Mouse (Mus musculus): Measurements from ENCODE around the gene Tie1. TPM values are rescaled to one million over a fixed set of nuclear protein-coding genes. Genes with fewer than 3 reads are reported as not detected.

The Tie1 gene
- total RNA-seq, 2 experiments from 2014 or later, result 11.0 to 14.3 TPM

DNA sequence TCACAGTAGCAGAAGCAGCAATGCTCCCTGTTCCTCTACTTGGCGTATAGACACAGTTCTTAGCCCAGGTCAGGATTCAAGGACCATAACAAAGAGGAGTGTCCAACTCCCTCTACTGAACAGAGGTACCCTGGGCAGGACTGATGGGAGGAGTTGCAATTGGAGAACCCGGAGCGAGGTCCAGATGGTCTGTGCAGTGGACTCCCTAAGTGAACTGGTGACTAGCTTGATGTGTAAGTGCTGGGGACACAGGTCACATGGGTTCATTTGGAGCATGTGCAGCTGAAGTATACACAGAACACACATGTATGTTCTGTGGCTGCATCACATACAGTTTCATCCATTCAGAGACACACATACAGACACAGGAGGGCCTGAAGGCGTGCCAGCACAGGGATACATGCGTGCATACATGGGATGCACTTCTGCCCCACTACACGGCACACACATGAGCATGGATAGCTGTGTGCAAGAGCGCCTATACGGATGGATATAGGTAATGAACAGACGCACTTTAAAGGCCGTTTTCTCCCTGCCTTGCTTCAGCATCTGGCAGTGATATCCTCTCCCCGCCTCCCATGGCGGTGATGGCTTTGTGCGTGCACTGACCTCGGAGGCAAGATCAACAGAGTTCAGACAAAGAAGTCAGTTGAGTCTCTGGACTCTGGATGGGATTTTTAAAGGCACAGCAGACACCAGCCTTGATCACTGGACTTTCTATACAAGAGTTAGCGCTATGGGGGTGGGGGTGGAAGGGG lies 12.9 kb downstream of the Tie1 start:
- DNase-seq (ENCODE audit: low spot score), result no peak

DNA sequence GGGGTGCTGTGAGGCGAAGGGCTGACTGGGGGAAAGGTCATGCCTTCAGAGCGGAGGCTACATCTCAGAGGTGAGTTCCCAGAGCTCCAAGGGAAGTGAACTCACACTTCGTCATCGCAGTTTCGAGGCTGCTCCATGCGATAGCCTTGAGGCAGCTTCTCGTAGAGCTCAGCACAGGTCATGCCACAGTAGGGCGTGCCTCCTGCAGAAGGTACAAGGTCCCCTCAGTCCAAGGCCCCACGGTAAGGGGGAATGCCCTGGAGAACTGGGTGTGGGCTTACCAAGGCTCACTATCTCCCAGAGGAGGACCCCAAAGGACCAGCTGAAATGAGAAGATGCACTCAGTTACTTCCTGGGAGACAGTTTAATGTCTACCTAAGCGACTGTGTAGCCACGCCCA lies 17.2 kb downstream of the Tie1 start:
- no peak for DNase-seq (ENCODE audit: low spot score)

DNA sequence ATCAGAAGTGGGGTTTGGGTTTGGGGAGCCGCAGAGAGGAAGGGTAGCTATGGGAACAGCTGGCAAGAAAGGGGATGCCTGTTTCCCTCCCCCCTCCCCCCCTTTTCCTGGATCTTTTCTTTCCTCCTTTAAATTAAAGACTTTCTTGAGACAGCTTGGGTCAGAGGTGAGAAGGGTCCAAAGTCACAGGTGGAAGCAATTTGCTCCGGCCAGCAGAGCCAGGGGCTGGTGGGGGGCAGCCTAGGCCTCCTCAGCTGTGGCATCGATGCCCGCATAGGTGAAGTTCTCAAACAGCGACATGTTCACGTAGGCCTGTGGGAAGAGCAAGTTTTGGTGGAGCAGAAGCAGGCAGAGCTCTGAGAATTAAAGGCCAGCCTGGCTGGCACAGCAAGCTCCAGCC lies 18.6 kb downstream of the Tie1 start:
- DNase-seq (ENCODE audit: low spot score), result no peak

DNA sequence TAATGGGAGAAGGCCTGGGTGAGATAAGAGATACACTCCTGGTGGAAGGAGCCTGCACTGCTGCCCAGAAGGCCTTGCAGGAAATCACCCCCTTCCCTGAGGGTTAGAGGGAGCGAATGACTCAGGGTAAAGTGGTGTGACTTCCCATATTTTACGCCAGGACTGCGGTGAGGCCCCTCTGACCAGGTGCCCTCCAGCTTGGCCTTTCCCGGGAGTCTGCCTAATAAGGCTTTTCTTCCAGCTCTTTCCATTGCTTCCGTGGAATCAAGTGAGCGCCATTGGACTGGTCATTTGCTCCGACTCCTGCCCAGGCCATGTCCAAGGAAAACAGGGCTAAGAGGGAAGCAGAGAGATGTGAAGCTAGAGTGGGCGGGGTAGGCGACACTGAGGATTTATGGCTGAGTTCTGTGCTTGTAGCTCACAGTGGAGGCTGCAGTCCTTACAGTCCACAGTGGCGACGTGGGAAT lies 24.1 kb downstream of the Tie1 start:
- DNase-seq (ENCODE audit: low spot score), result no peak

DNA sequence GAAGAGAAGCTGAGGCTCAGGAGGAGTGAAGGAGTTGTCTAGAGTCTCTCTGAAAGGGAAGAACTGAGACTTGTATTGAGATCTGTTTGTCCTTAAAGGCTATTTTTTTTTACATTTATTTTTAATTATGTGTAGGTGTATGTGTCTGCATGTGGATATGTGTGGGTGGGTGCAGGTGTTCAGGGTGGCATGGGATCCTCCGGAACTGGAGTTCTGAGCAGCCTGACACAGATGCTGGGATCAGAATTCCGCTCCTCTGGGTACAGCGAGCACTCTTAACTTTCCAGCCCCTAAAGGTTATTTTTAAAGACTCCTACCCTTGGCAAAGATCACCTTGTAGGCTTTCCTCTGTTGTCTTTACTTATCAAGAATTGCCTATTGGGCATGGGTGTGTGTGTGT lies 24.9 kb downstream of the Tie1 start:
- DNase-seq (ENCODE audit: low spot score), result no peak

DNA sequence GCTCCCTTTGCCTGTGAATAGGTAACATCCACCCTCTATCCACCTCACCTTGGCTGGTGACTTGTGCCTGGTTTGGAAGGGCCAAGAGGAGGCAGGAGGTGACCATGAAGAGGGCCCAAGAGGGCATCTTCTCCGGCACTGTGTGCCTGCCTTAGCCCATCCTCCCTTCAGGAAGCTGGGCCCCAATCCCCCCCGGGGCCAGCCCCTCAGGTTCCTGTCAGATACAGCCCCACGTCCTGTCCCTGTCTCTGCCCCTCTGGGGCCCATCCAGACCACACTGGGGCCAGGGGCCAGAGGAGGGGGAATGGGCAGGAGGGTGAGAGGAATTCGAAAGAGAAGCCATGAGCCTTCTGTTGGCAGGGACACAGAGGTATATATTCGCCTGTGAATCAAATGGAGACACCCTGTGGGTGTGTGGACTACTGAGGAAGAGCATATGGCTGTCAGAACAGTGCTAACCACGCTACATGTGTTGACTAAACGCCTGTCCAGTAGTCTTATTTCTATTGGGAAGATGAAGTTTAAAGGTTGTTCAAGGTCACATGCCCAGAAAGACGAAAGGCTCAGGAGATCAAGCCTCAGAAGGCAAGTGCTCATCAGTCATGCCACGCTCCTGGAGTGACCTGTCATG lies 32.4 kb downstream of the Tie1 start, which contains the start of gene Mpl:
Gene Mpl (minus strand): TSS at position 169 of the 631 bp plus-strand sequence.
- DNase-seq (ENCODE audit: low spot score), result no peak

DNA sequence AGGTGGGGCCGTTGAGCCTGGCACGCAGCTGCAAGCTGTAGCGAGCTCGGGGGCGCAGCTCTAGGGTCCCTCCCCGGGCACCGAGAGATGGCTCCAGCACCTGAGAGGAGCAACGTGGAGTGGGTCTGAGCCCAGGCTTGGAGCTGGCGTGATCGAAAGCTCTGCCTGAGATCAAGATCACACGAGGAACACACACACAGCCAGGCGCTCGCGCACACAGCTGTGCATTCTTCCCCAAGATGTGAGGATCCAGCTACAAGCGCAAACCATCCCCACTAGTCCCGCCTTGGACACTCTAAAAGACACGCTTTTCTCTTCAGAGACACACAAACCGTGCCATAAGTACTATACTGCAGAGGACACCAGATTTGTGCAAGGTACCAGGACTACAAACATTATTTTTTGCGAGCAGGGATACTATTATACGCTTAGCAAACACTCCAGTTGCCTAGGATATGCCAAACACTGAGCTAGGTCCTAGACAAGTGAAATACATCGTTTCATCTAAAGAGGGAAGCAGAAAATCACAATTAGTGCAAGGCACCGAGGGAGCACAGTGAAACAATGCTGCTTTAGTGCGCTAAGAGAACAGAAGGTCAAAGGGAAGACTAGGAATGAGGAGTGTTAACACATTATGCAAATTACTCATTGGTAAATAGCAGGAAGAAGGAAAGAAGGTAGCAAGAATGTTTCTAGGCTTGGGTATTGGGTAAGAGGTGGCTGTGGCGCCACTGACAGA lies 43.3 kb downstream of the Tie1 start:
- no peak for DNase-seq (ENCODE audit: low spot score)

DNA sequence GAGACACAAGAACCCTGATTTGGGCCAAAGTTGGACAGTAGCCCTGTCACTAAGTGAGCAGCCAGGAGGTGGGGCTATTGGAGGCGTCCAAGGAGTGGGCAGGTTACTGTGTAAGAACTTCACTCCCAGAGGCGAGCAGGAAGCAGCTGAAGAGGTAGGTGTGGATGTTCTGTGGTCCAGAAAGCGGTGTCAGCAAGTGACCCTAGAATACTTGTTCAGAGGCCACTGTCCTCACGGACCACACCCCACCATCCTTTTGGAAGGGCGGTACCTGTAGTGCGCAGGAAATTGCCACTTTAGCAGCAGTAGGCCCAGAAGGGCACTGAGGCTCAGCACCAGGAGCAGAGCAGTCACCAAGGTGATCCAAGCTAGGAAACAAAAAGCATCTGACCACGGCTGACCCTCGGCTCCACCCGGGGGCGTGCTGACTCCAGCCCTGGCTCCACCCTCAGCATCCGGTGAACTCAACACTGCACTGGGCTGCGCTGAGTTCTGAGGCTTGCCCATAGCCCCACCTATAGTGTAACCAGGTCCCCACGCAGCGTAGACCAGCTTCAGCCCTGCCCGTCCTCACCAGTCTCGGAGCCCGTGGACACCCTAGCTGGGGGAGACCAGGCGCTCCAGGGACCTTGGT lies 44.0 kb downstream of the Tie1 start:
- peak; percentile 32 for DNase-seq (ENCODE audit: low spot score)

DNA sequence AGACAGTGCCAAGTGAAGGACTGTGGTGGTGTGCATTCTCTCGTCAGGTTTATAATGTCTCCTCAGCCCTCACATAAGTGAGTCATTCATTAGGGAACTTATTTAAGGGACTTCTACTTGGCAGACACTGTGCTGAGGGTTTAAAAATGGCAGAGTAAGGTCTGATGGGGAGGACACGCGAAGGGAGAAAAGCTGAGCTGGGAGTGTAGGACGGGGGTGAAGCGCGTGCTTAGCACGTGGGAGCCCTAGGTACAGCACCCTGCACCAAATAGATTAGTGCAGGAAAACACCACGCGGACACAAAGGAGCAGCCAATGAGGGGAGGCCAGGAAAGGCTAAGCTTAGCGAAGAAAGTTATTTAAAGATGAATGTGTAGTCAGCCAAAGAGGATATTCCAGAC lies 44.8 kb downstream of the Tie1 start:
- no peak for DNase-seq (ENCODE audit: low spot score)

DNA sequence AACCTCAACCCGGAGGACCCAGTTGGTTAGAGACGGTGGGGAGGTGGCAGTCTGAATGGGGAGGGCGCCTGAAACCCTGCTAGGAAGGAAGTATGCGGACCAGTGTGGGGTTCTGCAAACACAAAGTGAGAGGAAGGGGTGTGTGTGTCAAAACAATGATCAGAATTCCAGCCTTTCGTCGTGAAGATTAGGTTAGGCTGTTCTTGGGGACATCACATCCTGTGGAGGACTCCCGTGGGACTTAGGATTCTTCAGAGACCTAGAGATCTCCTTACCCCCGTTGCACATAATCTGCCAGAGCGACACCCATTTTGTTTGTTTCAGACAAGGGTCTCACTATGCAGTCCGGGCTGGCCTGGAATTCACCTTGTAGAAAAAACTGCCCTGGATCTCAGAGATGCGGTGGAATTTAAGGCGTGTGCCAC lies 52.0 kb downstream of the Tie1 start:
- no peak for DNase-seq (ENCODE audit: low spot score)

DNA sequence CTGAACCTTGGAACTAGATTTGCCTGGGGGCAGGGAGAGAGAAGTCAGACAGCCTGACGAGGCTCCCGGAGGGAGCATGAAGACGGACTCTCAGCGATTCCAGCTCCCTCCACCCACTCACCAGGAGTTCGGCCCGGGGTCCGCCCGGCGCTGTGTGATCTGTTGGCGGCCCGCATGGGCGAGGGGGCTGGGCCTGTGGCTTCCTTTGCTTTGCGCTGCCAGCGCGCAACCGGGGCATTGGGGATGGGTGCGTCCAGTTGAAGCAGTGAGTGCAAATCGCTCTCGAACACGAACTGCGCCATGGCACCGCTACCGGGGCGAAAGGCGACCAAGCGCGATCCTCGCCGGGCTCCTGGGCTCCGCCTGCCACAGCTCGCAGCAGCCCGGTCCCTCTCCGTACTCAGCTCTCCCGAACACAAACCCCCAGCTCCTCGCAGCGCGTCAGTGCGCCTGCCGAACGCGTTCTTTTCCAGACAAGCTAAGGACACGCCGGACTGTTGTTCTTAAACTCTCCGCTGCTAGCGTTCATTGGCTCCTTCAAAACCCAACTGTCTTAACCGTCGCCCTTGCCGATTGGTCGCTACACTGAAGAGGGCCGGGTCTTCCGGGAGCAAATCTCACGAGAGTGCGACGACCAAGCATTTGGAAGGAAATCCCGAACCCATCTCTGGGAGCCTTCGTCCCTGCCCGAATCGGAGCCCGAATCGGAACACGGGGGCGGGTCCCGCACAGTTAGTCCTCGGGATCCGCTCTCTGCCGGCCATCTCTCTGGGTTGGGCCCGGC lies 52.8 kb downstream of the Tie1 start, which contains the start of gene Cdc20:
Gene Cdc20 (minus strand): TSS at position 533 of the 784 bp plus-strand sequence.
- peak; percentile 86 for DNase-seq (ENCODE audit: low spot score)

DNA sequence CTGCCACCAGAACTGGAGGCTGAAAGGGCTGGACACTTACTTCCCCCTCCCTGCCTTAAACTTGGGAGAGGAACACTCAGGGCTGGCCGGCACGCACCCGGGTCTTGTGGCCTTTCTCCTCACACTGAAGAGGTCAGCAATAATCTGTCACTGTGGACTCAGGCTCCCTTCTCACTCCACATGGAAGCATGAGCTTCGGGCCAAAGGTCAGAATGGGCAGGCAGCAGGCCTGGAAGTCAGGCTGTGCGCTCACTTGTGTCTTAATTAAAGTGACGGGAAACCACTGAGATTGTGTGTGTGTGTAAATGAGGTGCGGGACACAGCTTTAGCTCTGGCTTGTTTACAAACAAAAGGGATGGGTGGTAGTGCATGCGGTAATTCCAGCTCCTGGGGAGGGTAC lies 57.5 kb downstream of the Tie1 start:
- no peak for DNase-seq (ENCODE audit: low spot score)

DNA sequence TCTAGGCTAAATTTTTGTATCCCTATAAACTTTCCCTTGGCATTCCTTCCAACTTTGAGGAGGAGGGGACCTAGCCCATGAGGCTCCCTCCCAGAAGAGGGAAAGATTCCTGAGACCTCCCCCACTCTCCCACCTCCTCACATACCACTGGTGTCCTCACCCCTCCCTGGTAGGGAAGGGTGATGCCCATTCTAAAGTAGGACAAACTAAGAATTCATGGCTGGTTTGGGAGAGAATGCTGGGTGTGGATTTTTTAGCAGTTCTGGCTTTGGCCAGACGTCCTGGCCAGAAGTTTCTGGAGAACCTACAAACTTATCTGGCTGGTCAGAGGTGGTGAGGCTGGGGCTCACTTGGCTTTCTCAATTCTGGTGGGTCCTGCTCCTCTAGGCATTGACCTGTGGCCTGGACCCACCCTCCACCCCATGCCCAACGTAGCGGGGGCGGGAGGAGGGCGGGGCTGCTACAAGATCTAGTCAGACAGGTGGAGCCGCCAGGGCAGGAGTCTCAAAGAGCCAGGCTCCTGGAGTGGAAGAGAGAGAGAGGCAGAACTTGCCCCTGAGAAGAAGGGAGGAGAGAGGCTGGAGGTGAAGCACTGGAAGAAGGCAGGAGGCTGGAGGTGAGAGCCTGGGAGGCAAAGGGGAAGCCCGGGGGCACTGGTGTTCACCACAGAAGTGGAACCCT lies 60.5 kb downstream of the Tie1 start:
- no peak for DNase-seq (ENCODE audit: low spot score)

DNA sequence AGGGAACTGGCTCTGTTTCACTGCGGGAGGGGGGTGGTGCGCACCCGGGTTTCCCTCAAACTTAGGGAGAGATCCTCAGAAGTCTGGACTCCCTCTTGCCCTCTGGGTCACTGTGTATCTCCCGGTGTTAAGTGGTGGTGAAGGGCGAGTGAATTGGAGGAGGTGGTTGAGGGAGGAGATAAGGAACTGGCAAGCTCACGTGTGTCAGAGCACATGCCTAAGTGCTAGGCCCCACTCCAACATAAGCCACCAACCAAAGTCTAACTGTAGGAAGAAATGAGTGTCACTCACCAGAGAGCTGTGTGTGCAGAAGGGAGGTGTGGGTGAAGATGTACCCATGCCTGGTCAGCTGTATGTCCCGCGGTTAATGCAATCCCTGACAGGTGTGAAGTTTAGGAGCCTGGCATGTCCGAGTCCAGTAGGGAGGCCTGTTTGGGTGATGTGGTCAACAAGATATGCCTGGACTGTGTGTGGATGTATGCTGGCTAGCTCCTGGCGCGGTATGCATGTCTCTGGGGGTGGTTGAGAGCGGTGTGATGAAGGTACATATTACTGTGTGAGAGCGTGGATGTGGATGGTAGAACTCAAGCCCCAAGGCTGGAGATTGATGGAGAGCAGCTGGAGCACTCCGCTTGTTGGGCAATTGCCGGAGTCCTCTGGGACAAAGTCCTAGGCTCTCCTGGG lies 61.2 kb downstream of the Tie1 start:
- DNase-seq (ENCODE audit: low spot score), result no peak

DNA sequence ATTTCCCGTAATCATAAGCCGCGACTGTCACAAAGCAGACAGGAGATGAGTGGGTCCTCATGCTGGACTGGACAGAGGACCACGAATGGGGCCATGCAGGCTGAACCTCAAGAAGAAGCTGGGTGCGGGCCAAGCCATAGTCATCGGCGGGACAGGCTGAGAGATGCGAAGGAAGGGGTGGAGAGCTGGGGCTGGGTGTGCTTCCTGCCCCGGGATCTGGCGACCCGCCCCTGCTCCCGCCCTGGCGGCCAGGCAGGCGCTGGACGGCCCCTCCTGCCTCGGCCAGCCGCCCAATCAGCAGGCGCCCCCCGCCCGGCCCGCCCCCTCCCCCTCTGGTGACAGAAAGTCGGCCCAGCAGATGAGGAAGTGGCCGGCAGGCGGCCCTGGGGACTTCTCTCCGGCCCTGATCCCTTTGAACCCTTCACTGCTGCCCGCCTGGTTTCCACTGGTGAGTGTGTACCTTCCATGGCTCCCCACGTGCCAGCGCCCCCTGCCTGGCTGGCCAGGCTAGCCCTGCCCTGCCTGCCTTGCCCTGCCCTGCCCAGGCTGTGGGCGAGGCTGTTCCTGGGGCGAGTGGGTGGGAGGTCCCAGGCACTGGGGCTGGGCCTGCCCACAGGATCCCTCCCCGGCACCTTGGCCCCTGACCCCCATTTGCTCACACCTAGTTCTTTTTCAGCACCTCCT lies 62.0 kb downstream of the Tie1 start, which contains the start of gene Elovl1:
Gene Elovl1 (plus strand): TSS at position 326 of the 684 bp plus-strand sequence.
- peak; percentile 84 for DNase-seq (ENCODE audit: low spot score)

DNA sequence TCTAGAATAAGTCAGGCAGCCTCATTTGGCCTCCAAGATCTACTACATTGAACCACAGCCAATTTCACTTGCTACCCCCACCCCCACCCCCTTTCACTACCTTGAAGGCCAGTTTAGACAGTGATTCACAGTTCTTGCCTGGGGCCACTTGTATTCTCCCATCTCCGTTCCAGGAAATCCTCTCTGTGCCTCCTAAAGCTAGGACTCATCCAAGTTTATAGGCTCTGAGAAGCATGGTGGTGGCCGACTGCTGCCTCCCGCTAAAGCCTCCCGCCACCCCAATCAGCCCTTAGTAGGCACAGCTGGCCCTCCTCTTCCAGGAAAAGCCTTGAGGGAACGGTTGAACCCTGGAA lies 62.5 kb downstream of the Tie1 start:
- DNase-seq (ENCODE audit: low spot score), result no peak

DNA sequence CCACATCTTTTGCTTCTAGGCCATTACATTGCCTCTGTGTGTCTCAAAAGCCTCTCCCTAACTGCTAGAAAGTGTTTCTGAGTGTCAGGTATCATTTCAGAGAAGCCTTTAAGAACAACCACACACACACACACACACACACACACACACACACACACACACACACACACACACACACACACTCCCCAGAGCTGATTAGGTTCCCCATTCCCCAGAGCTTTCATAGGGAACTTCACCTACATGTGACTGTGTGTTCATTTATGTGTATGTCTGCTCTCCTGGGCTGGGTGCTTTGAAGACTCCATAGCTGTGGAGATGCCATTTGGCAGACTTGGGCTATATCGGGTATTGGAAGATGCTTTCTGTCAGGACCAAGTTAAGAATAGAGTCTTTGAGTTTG lies 64.5 kb downstream of the Tie1 start:
- DNase-seq (ENCODE audit: low spot score), result no peak

DNA sequence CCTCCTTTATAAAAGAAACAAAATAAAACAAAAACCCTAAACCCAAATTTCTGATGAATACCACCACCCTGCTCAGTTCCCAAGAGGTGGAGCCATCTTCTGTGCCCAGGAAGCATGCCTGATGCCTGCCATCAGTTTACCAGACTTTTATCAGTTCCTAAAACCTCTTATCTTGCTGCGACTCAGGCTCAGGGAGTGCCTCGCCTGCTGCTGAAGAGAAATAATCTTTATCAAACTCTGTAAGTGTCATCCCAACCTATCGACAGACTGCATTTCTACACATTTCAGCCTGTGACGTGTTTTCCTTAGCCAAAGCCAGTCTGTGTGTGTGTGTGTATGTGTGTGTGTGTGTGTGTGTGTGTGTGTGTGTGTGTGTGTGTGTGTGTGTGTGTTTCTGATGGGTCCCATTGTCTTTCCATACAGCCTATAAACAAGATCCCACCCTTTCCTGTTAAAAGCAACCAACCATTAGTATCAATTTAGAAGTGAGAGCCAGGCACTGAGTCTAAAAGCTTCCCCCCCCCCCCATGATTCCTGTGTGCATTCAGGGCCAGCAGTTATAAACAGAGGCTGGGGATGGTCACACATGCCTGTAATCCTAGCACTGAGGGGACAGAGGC lies 65.2 kb downstream of the Tie1 start:
- no peak for DNase-seq (ENCODE audit: low spot score)

DNA sequence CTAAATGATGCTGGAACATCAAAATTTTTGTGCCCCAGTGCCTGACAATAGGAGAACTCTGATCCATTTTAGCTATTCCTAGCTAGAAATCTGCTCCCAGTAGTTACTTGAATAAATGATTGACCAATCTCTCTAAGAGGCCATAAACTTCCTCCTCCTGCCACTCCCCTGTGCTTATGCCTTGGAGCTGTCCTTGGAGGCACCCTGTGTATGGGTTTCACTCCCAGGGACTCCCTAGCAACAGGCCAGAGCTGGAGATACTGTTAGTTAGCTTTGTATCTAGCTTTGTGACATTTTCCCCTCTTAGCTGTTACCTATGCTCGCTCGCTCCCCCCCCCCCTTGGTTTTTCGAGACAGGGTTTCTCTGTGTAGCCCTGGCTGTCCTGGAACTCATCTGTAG lies 68.5 kb downstream of the Tie1 start:
- DNase-seq (ENCODE audit: low spot score), result no peak
